Mouse (Mus musculus) CH12.LX (cell line): Measurements from ENCODE around the gene Dlg5.

Source experiments
- CTCF ChIP-seq, 2 experiments: IDR thresholded peaks in 1 of 2; conservative IDR thresholded peaks in 1 of 2; 2 replicates each; pipeline ENCODE4 v1.5.1; 2011 to 2012; ENCODE audit warnings: low read depth in 2 of 2, low read length in 2 of 2, improper control_type of control experiment in 1 of 2, inconsistent platforms in 1 of 2, mild to moderate bottlenecking in 1 of 2, moderate library complexity in 1 of 2
- EP300 ChIP-seq: IDR thresholded peaks from 2 replicates; pipeline ENCODE4 v1.6.1; 2011; ENCODE audit warnings: low read length, improper control_type of control experiment
- HCFC1 ChIP-seq: IDR thresholded peaks from 2 replicates; pipeline ENCODE4 v1.6.1; 2012; ENCODE audit warnings: low read depth, mild to moderate bottlenecking, inconsistent platforms, low read length, improper control_type of control experiment
- JUND ChIP-seq: conservative IDR thresholded peaks from 2 replicates; pipeline ENCODE4 v1.6.1; 2011; ENCODE audit warnings: low read depth, low read length, improper control_type of control experiment
- PAX5 ChIP-seq: IDR thresholded peaks from 2 replicates; pipeline ENCODE4 v1.6.1; 2012; ENCODE audit warnings: low read length, inconsistent platforms, mixed read lengths
- POLR2A ChIP-seq: IDR thresholded peaks from 2 replicates; pipeline ENCODE4 v1.6.1; 2011; ENCODE audit warnings: low read depth, mild to moderate bottlenecking, improper control_type of control experiment, low read length
- POLR2AphosphoS2 ChIP-seq: IDR thresholded peaks from 2 replicates; pipeline ENCODE4 v1.6.1; 2011; ENCODE audit warnings: low read depth, low read length, improper control_type of control experiment
- RCOR1 ChIP-seq: conservative IDR thresholded peaks from 2 replicates; pipeline ENCODE4 v1.6.1; 2012; ENCODE audit warnings: low read depth, mild to moderate bottlenecking, inconsistent platforms, low read length, improper control_type of control experiment
- USF1 ChIP-seq: IDR thresholded peaks from 2 replicates; pipeline ENCODE4 v1.6.1; 2014; ENCODE audit warnings: low read depth, mild to moderate bottlenecking, inconsistent platforms, low read length, improper control_type of control experiment
- USF2 ChIP-seq: conservative IDR thresholded peaks from 2 replicates; pipeline ENCODE4 v1.6.1; 2011; ENCODE audit warnings: low read depth, low read length, improper control_type of control experiment
- ZNF384 ChIP-seq: IDR thresholded peaks from 2 replicates; pipeline ENCODE4 v1.6.1; 2012; ENCODE audit warnings: low read depth, low read length, improper control_type of control experiment, inconsistent platforms

GRCm38 (mm10) chr14:24162856-24163255 is 82.9 kb downstream of the Dlg5 start:
- TF ChIP-seq POLR2AphosphoS2 (no peak), CTCF (conservative IDR thresholded peaks at IDR 0.05 in 1 of 2, IDR thresholded peaks at IDR 0.05 in 1 of 2; ENCODE audit: low read depth in 2 of 2, low read length in 2 of 2) (no peak), POLR2A (no peak), USF2 (no peak), PAX5 (no peak), EP300 (no peak), HCFC1 (no peak), USF1 (no peak), RCOR1 (no peak), ZNF384 (no peak), JUND (no peak)
